Mouse (Mus musculus) cerebellum, adult 8-10 months (tissue): ENCODE measurements around the gene Pld4.

ENCODE experiments used
- DNase-seq: peaks from one replicate; pipeline ENCODE4 v3.0.0; 2022

Gene Pld4

DNA sequence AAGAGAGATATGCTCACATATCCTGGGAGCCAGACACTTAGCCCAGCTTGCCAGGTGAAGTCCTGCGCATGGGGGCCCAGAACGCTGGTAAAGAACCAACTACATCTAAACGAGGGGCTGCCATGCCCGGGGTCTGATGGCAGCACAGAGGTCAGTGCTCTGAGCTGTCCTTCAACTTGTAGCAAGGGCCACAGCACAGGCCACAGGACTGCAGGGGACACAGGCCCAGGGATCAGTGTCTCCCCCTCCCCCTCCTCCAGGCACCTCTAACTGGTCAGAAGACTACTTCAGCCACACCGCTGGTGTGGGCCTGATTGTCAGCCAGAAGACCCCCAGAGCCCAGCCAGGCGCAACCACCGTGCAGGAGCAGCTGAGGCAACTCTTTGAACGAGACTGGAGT lies 7.7 kb downstream of the Pld4 start:
- no peak for DNase-seq

DNA sequence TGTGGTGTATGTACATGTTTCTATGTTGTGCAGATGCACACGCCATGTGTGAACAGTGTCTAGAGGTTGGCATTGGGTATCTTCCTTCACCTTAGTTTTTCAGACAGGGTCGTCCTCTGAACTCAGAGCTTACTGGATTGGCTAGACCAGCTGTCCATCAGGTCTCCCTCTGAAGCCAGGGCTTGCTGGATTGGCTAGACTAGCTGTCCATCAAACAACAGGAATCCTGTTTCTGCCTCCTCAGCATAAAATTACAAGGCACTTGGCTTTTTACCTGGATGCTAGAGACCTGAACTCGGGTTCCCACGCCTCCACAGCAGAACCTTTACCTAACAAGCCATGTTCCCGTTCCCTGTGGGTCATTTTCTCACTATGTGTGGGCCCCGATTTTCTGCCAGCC lies 8.6 kb downstream of the Pld4 start:
- DNase-seq, result no peak

DNA sequence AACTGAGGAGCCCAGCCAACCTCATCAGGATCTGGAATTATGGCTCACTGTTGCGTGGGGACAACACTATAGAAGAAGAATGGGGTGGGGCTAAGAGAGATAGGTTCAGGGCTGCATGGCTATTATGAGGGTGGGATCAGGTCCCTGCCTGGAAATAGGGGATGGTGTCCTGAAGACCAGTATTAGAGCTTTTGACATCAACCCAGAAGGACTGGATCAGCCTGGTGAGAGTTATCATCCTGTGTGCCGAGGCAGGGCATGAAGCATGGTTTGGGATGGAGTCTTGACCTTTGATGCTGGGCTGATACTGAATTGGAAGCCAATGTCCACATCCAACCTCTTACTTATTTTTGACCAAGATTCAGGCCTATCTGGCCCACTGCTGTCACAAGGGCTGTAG lies 9.3 kb downstream of the Pld4 start:
- DNase-seq, result no peak

DNA sequence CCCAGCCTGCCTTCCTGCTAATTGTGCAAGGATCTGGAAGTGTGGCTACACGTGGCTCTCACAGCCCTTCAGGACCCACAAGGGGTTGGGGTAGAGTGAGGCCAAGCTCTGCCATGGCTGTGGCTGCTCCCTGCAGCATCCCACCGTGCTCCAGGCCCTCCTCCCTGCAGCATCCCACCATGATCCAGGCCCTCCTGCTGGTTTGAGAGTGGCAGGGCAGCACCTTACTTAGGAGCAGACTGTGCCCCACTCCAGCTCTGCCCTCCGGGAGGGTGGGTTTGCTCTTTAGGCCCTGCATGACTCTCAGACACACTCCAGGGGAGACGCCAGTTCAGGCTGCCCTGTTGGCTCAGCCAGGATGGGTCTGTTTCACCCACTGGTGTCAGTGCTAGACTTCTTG lies 9.9 kb downstream of the Pld4 start:
- no peak for DNase-seq

DNA sequence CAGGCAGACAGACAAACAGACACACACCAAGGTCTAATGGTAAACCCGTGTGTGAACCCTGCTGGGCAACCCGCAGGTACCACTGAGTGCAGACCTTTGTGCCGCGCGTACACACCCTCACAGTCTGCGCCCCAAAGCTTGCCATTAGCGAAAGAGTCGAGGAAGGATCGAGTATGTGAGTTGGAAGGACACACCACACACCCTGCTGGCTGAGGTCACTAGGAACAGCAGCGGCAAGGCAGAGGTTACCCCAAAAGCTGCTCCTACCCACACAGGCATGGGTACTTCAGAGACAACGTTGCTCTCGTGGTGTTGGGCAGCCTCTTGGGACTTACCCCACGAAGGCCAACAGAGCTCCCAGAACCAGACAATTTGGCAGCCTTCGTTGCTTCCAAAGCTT lies 11.9 kb downstream of the Pld4 start:
- no peak for DNase-seq

DNA sequence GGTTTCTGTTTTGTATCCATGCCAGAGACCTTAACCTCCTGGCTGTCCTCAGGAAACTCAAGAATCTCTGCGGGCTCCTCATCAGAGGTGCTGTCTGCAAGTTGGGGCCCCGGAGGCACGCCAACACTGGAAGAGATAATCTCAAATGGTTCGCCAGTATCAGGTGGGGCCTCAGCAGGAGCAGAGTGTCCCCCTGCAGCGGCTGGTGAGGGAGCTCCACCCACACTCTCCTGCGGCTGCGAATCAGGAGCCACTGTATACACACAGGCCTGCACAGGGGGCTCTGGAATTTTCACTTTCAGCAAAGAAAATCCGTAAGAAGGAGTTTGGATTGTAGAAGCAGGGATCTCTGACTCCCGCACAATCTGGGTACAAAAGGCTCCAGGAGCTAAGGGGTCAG lies 12.9 kb downstream of the Pld4 start:
- DNase-seq, result no peak

DNA sequence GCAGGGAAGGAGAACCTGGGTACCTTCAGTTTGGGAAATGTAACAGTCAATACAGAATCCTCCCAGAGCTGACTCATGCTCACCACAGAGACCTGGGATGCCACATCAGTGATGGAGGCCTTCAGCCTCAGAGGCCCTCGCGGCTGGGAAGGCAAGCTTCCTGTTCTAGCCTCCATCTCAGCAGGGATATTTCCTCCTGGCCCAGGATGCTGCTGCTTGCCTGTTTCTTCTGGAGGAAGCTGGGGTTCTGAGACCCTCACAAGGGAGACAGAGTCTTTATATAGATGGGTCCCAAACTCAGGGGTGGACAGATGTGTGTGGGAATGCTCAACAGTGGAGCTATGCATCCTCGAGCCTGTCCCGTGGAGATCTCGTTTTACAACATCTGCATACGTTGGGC lies 13.6 kb downstream of the Pld4 start:
- DNase-seq, result no peak

DNA sequence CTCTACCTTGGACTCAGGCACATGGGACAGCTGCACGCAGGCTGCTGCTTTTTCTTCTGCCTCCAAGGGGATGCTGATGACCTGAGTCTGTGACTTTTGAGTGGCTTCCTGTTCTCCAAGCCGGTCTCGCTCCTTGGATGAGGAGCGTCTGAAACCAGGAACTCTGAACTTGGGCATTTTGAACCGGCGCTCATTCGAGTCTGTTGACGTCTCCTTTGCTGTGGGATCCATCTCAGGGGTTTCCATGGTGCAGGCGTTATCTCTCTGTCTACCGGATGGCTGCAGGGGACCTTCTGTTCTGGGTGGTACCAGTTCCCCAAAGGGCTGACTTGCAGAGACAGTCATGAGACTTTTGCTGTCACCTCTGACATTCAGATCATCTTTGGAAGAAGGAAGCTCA lies 14.0 kb downstream of the Pld4 start:
- no peak for DNase-seq

DNA sequence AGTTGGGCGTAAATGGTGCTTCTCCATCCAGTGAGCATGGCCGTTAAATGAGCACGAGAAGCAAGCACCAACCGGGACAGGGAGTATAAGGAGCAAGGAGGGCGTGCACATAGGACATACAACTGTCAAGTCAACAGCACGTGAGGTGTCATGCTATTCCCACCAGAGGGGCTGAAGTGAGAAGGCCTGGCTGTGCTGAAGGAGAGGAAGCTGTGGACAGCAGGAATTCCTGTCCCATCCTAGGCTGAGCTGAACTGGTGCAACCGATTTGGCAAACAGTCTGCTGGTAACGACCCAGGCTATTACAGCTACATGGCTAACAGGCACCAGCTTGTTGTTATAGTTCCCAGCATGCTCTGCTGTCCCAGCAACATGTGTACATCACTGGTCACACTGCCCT lies 30.6 kb downstream of the Pld4 start:
- no peak for DNase-seq

DNA sequence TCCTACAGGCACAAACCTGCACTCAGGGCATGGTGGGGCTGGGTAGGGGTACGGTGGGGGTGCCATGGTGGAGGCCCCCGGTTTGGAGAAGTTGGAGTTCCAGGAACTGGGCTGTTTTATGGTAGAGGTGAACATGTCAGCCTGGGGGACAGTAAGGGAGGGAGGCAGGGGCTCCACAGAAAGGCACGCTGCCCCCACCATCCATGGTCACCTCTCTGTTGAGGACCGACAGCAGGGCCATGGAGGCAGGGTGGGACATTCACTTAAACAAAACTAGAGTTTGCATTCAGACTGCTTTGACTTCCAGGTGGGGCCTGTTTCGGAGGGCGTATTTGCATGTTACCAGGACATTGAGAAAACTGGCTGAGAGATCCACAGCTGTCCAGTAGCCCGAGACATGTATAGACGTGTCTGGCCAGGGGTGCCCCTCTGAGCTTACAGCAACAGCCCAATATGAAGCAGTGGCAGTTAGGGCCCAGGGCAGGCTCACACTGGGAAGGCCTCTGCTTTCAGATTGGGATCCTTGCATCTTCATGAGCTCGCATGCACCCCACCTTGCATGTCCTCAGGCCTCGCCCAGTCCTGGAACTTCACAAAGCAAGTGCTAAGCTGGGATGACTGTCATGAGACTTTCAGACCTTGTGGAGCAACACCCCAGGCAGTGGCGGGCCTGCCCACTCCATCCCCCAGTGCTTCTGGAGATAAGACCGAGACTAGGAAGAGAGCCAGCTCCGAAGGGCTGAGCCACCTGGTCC lies 33.3 kb downstream of the Pld4 start:
- DNase-seq, result no peak

DNA sequence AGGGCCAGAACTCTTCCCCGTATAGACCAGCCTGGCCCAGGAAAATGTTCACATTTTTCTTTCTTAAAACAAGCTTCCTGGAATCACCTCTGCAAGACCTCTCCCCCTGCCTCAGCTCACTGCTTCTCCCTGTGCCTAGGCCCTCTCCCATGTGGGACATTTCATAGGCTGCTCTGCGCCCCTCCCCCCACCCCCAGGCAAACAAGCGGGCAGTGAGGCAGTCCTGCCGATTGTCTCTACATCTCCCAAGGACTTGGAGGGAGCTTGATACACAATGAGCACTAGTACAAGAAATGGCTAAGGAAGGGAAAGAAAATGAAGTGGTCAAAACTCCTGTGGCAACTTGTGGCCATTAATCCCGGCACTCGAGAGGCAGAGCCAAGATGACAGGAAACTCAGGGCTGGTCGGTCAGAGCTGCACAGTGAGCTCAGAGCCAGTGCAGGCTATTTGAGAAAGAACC lies 33.9 kb downstream of the Pld4 start:
- DNase-seq, result no peak

DNA sequence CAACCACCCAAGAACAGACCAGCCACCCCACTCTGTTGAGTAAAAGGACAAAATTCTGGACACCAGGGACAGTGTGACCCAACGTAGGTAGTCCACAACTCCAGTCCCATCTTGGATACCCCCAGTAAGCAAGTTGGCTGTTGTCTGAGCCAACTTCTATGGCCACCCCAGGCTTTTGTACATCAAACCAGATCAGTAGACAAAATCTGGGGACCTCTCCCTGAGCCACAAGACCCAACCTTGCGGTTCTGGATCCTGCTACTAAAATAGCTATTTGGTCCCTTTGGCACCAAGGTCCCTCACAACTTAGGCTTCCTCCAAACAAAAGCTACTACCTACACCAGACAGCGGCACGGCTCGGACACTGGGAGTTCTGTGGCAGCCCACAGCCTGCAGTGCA lies 34.5 kb downstream of the Pld4 start:
- no peak for DNase-seq

DNA sequence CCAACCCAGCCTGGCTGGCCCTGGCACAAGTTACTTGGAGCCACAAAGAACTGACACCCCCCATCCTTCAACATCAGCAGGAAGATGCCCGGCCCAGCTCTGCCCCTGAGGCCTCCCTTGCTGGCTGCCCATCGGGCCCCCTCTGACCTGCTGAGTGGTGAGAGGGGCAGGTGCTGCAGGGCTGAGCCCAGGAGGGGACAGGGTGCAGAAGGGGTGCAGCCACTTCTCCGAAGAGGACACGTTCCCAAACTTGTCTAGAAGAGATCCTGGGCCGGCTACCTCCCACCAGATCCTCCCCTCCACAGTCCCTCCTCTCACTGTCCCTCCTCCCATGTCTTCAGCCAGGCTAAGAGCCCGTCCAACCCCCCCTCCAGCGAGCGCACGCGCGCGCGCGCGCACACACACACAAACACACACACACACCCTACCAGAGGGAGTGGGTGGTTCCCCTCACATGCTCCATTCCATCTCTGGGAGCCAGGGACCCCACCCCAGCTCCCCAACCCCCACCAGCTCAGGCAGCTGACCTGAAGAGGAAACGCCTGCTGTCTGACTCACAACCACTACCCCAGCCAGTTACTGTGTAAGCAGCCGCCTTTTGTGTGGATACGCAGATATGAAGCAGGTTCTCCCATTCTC lies 35.1 kb downstream of the Pld4 start:
- DNase-seq, result no peak

DNA sequence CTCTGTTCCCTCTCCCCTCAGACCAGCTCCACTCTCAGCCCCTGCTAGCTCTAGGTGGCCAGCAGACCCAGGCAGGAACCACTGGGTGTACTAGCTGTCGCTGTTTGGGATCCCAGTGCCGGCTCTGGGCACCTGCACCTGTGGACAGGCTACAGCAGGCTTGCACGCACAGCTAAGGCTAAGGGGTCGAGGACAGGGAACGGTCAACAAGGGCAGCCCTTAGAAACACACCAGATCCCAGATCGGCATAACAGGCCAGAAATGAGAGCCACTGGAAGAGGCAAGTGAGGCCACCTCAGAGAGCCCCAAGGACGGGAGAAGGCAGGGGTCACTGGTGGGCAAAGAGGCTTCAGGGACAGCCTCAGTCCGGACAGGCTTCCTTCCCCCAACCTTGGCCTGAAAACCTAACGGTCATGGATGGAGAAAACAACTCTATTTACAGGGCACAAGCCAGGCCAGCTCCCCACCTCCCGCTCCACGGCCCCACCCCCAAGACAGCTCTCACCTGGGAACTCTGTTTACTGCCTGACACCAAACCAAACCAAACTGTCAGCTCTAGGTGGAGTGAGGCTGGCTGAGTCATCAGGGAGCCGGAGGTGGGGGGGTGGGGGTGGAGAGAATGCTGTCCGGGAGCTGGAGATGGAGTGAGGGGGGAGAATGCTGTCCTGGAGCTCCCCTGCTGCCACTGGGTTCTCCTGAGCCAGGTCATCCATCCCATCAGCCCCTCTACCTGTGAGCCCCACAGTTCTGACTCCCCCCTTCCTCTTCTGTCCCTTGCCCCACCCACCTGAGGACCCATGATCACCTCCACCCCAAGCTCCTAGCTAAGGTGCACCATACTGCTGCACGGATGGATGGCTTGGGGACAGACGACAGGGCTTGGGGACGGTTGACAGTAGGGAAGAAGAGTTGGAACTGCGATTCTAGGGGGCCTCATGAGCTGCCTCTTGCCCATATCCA lies 36.4 kb downstream of the Pld4 start:
- DNase-seq, result no peak

DNA sequence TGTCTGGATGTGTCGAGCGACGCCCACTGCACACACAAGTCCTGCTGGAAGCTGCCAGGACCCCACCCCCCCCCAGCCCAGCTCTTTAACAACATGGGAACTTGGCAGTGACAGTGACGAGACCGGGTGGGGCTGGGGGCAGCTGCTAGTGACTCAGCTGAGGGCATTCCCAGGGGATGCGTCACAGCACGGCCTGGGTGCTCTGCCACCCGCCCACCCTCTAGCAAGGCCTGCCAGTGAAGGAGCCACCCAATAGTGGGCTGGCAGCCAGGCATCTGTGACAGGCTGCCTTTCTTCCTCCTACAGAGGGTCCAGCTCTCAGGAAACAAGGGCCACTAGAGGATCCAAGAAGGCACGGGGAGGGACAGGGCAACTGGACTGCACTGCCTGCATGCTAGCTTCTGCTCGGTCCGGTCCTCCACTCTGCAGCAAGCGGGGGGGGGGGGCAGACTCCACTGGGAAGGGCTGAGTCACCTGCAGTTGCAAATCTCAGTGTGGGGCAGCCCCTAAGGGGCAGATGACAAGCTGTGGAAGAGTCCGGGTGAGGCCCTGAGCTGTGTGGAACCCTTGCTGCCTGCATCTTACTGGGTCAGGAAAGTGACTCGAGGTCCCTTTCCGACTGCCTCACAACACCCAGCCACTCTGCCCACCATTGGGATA lies 37.3 kb downstream of the Pld4 start:
- no peak for DNase-seq

DNA sequence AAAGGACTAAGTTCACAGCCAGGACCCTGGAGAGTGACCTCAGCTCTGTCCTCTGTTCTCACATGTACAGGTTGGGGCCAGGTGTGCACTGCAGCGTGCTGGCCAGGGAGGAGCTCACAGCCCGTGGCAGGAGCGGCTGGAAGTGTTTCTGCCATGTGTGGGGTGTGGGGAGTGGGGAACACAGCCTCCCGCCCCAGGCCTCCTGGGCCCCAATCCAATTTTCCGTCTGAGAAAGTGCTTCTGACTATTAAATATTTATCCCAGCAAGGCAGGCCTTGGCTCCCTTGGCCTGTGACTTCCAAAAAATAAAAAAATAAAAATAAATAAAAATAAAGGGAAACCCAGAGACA lies 37.9 kb downstream of the Pld4 start:
- no peak for DNase-seq

DNA sequence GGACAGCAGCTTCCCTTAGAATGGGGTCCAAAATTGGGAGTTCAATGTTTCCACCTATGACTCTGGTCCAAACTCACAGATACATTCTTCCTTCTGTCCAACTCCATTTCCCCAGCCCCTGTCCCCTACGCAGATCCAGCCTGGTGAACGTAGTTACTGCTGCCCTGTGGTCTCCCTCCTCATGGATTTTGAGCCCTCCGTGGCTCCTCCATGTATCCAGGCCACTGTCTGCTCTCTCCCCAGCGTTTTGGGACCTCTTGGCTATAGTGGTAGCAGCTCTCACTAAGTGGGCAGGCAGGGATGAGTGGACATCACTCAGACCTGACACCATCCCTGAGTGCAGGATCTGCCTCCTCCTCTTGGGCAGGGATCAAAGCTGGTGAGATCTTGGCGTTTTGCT lies 38.3 kb downstream of the Pld4 start:
- DNase-seq, result no peak

DNA sequence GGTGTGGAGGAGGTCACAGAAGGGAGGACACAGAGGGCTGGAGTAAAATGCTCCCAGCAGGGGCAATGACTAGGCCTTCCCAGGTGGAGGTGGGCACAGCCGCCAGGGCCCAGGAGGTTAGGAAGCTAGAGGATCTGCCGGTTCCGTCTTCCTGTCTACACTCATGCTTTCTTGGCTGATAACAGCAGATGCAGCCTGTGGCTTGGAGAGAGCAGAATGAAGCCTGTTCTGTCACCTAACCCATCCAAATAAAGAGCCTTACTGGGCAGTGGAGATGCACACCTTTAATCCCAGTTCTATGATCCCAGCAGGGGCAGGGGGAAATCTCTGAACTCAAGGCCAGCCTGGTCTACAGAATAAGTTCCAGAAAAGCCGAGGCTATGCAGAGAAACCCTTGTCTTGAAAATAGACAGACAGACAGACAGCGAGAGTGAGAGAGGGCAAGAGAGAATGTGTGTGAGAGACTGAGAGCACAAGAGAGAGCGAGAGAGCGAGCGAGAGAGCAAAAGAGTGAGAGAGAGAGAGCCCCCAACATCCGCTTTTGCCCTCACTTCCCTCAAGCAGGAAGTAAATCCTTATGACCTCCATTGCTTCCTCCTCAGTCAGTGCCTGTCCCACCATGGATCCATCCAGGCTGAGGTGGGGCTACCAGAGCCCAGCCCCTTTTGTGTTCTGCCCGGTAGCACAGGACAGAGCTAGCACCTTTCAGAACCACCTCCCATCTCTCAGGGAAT lies 38.9 kb downstream of the Pld4 start:
- no peak for DNase-seq

DNA sequence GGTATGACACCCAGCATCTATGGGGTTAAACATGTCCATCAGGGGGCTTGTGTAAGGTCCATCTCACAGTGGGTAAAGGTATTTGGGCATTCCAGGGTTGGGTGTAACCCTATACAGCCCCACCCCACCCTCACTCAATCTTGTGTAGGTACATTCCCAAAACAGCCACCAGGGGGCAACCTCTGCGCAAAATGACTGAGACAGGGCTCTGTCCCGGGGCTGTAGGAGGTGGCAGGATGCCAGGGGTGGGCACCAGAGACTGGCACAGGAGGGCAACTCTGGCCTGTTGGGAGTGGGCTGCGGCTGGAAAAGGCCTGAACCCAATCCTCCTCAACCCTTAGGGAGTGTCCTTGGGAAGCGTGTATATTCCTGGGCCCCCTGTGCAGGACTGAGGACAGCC lies 40.0 kb downstream of the Pld4 start:
- DNase-seq, result peak; percentile 72

DNA sequence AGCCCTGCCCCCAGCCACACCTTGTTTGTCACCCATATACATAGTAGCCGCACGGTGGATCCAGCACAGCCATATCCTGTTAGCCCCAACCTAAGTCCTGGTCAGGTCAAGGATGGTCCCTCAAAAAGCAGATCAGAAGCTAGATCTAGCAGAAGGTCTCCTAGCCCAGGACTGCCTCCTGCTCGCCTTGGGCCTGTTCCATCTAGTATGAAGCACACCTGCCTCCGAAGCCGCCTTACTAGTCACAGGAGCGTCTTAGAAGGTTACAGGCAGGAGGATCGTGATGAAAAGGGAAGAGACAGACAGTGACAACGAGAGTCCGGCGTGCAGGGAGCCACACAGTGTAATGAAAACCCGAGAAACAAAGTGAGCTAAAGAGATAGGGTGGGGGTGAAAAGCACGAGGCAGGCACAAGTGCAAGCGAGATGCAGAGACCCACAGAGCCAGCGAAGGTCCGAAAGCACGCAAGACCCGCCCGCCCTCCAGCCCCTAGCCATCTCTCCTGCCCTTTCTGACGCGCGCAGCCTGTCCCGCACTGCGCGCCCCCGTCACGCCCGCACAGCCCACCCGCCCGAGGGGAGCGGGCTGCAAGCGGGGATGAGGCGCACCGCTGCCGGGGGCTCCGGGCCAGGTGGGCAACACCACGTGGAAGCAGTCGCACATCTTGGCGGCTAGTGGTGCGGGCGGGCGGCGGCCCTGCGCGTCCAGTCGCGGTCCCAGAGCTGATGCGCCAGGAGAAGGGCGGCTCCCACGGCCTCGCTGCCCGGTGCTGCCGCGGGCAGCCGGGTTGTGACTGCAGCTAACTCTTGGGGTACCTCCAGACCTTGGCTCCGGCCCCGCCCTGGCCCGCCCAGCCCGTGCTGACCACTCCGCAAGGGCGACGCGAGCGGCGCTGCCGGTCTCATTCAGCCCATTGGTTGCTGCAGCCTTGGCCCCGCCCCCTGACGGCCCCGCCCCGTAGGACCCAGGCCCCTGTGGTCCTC lies 41.7 kb downstream of the Pld4 start, which contains the start of gene Ahnak2:
TSS of gene Ahnak2 (minus strand) at position 794 of the 983 bp plus-strand sequence.
- DNase-seq, result no peak

DNA sequence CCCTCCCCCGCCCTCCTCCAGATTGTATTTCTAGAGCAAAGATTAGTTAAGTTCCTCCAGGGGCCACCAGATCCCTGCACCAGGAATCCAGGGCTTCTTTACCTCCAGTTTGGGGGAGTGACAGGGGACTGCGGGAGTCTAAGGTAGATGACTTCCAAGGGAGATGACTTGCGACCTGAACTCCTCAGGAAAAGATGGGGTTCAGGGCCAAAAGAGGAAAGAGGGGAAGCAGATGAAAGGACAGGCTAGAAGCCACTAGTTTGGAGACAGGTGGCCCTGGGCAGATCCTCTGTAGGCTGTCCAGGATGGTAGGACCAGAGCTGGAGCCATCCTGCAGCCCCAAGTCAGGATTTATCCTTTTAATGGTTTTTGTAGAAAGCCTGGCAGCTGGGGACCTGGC lies 42.5 kb downstream of the Pld4 start:
- no peak for DNase-seq
